11 mouse cellular contexts compared by ENCODE assay signal in genomic region chr1:135413996-135414395, GRCm38 (mm10). TPM values are rescaled to one million over a fixed set of nuclear protein-coding genes. Genes with fewer than 3 reads are reported as not detected.
DNase-seq lines count a peak whose midpoint lies in the region; ATAC-seq lines count a peak whose summit lies in the region.
"Had no signal": no experiment of that assay in that cellular context is flagged by ENCODE, and none has a peak within 500 bp of the region (broad histone marks: within the 10 kb centered on the region; RNA-seq: fewer than 3 reads in every experiment).

No protein-coding gene starts in this region.

- peaks cover 24% of the 10 kb centered on the region for H3K4me1 ChIP-seq in heart, embryonic 16.5 days (ENCODE audit: control insufficient read depth, insufficient read depth, low read length)
- H3K4me1 ChIP-seq: forebrain, embryonic 10.5 days had no signal

- H3K4me3 ChIP-seq in heart, embryonic 16.5 days (ENCODE audit: low read length): no peak overlapping the region
- H3K4me3 ChIP-seq: forebrain, embryonic 10.5 days; lung, embryonic 15.5 days had no signal

- DNase-seq in gastrocnemius, adult 18-20 months (ENCODE audit: low spot score): peak; percentile 20
- no peak for DNase-seq in gastrocnemius, postnatal 25 days
- peak; percentile 36 to 51 for DNase-seq in right cerebral cortex, adult 2 months (ENCODE audit: low spot score in 2 of 2)
- no peak for DNase-seq in right cerebral cortex, postnatal 4 days
- DNase-seq in kidney, postnatal 4 days: no peak
- DNase-seq: kidney, adult 2 months had no signal

- no peaks in the 10 kb centered on the region for H3K9me3 ChIP-seq in heart, embryonic 16.5 days (replicated peaks; ENCODE audit: control insufficient read depth, low read length)
- H3K9me3 ChIP-seq: forebrain, embryonic 10.5 days; lung, embryonic 15.5 days had no signal

- H3K27me3 ChIP-seq in heart, embryonic 16.5 days (ENCODE audit: control insufficient read depth, insufficient read depth, low read length): no peaks in the 10 kb centered on the region
- H3K27me3 ChIP-seq: lung, embryonic 15.5 days had no signal

- H3K27ac ChIP-seq in heart, embryonic 16.5 days (ENCODE audit: low read length): peak overlapping the region; percentile 72
- H3K27ac ChIP-seq: forebrain, embryonic 10.5 days; lung, embryonic 15.5 days had no signal

- ATAC-seq in heart, embryonic 16.5 days (replicated peaks; ENCODE audit: extremely low read depth, insufficient read depth, low FRiP score): no peak
- no peak for ATAC-seq in cerebellum, adult (ENCODE audit: insufficient number of reproducible peaks, low FRiP score, low TSS enrichment)
- no peak for ATAC-seq in erythroblast, adult 5-6 weeks (replicated peaks; ENCODE audit: low FRiP score, poor library complexity, severe bottlenecking)

- H3K36me3 ChIP-seq in heart, embryonic 16.5 days (ENCODE audit: control insufficient read depth, insufficient read depth): peaks cover 52% of the 10 kb centered on the region

- H3K9ac ChIP-seq in heart, embryonic 16.5 days (ENCODE audit: low read length): no peak overlapping the region
- H3K9ac ChIP-seq: lung, embryonic 15.5 days had no signal

- H3K4me2 ChIP-seq in heart, embryonic 16.5 days (ENCODE audit: low read depth, low read length): 0 out of 2 replicates have a peak overlapping the region, but pooled peaks have one; percentile 2
- H3K4me2 ChIP-seq: lung, embryonic 15.5 days had no signal

RNA-seq across cellular contexts. Expression of gene Ipo9, which starts 16.3 kb away (rescaled TPM):
- total RNA-seq in gastrocnemius, adult 18-20 months (2021): 10 to 100 TPM; 20.5 to 26.2 TPM
- total RNA-seq in gastrocnemius, postnatal 25 days (2021): 10 to 100 TPM; 26.0 to 29.0 TPM
- polyA plus RNA-seq in heart, embryonic 16.5 days (2015; fragmentation: Nextera tagmentation; extraction: Ambion mirVana): 58.1 and 70.3 TPM in 2 replicates
- total RNA-seq in erythroblast, adult 5-6 weeks (2015; ENCODE audit: low replicate concordance): 7.7 and 11.0 TPM in 2 replicates
- 13.4 and 17.2 TPM in 2 replicates for total RNA-seq in erythroblast, adult 5-6 weeks (2017; ENCODE audit: low replicate concordance)

RNA-seq across cellular contexts. Expression of gene Shisa4, which starts 39.0 kb away (rescaled TPM):
- total RNA-seq in gastrocnemius, adult 18-20 months (2021): 100 to 1,000 TPM; 161 to 171 TPM
- 100 to 1,000 TPM; 236 to 261 TPM for total RNA-seq in gastrocnemius, postnatal 25 days (2021)
- 23.5 and 24.7 TPM in 2 replicates for polyA plus RNA-seq in heart, embryonic 16.5 days (2015; fragmentation: Nextera tagmentation; extraction: Ambion mirVana)
- total RNA-seq in erythroblast, adult 5-6 weeks (2015; ENCODE audit: low replicate concordance): 0.63 TPM in 1 of 2 replicates, not detected in the other
- total RNA-seq in erythroblast, adult 5-6 weeks (2017; ENCODE audit: low replicate concordance): not detected in 2 replicates

Comparison
In these comparisons a context has a peak if more than half of its experiments do, and no peak if none do; other contexts are left out.
1. DNase-seq: peak in gastrocnemius, adult 18-20 months (single experiment) and right cerebral cortex, adult 2 months (2 of 2); none in gastrocnemius, postnatal 25 days (single experiment), right cerebral cortex, postnatal 4 days (single experiment) and kidney, postnatal 4 days (0 of 2).
2. RNA of gene Shisa4, which starts 39.0 kb away (total RNA-seq): 236 to 261 TPM in gastrocnemius, postnatal 25 days and 161 to 171 TPM in gastrocnemius, adult 18-20 months; 0.63 TPM in erythroblast, adult 5-6 weeks; every median in the first group is over 10 times any median in the second.